Mouse (Mus musculus) small intestine, adult 2 months (tissue): Measurements from ENCODE around the gene Crisp4. TPM values are rescaled to one million over a fixed set of nuclear protein-coding genes. Genes with fewer than 3 reads are reported as not detected.

Source experiments
- H3K27ac ChIP-seq: fragments of 200-500 bp; 2 replicates; pipeline ENCODE4 v1.5.1; 2012; ENCODE audit warnings: low read depth, low read length, control low read depth, inconsistent platforms; ENCODE audit not compliant: insufficient read depth
- H3K27me3 ChIP-seq: fragments of 200-500 bp; 2 replicates; pipeline ENCODE4 v1.6.1; 2012; ENCODE audit warnings: mild to moderate bottlenecking, moderate library complexity, low read length, inconsistent platforms; ENCODE audit not compliant: control insufficient read depth, insufficient read depth
- H3K36me3 ChIP-seq: fragments of 200-500 bp; 2 replicates; pipeline ENCODE4 v1.6.1; 2012; ENCODE audit warnings: mild to moderate bottlenecking, low read length, control low read depth, inconsistent platforms; ENCODE audit not compliant: control insufficient read depth, insufficient read depth
- H3K4me1 ChIP-seq: fragments of 200-500 bp; 2 replicates; pipeline ENCODE4 v1.6.1; 2012; ENCODE audit warnings: low read length, inconsistent platforms, mixed read lengths; ENCODE audit not compliant: control insufficient read depth, insufficient read depth, insufficient read length
- H3K4me3 ChIP-seq: fragments of 200-500 bp; 2 replicates; pipeline ENCODE4 v1.5.1; 2012; ENCODE audit warnings: low read depth, mild to moderate bottlenecking, control low read depth, inconsistent platforms, low read length, moderate library complexity
- CTCF ChIP-seq: fragments of 200-500 bp; IDR thresholded peaks from 2 replicates; pipeline ENCODE4 v1.5.1; 2012; ENCODE audit warnings: low read depth, mild to moderate bottlenecking, control low read depth, inconsistent platforms, low read length, moderate library complexity, mixed read lengths; ENCODE audit not compliant: insufficient replicate concordance, insufficient read length; ENCODE audit errors: extremely low read depth
- POLR2A ChIP-seq: fragments of 200-500 bp; IDR thresholded peaks from 2 replicates; pipeline ENCODE4 v1.6.1; 2012; ENCODE audit warnings: low read depth, mild to moderate bottlenecking, control low read depth, inconsistent platforms, low read length, moderate library complexity
- WGBS: fragments of 180-500 bp; shearing (Covaris S2); methylation state at CpG from one replicate; pipeline ENCODE4 v1.1.7; 2018; 5-methylcytosine and 5-hydroxymethylcytosine counted together
- polyA plus RNA-seq: library from polyadenylated mRNA; depleted of rRNA; stranded (reverse); fragments of >200 nt; gene quantifications from 2 replicates; pipeline ENCODE4 v1.2.3, GENCODE M21; 2012; rRNA removed

The Crisp4 gene
- polyA plus RNA-seq: not detected in 2 replicates

DNA sequence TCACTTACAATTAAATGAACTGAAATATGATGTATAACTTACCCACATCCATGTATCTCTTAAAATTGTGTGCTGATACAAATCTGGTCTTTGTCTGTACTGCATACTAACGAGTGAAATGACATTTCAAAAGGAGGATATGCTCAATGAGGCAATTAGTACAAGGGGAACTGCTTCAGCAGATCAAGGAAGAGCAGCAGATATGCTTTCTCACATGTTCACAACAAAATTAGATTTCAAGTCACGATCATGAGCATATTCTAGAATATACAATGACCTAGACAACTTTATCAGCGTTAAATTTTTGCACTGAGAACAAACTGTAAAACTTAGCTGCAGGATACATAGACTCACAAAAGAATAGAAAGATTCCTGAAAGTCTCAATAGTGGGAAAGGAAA is at the start of gene Crisp4:
Crisp4 (minus strand) TSS at position 101 of the 400 bp plus-strand sequence.
- TF ChIP-seq POLR2A (no peak), CTCF (no peak)
- 60% methylated on average over 3 of the region's 3 CpGs for WGBS
- Histone ChIP-seq H3K27me3 (no peaks in the 10 kb centered on the region), H3K27ac (no peak within 1 kb of the TSS), H3K4me1 (no peaks in the 10 kb centered on the region), H3K36me3 (no peaks in the 10 kb centered on the region), H3K4me3 (no peak within 1 kb of the TSS)

DNA sequence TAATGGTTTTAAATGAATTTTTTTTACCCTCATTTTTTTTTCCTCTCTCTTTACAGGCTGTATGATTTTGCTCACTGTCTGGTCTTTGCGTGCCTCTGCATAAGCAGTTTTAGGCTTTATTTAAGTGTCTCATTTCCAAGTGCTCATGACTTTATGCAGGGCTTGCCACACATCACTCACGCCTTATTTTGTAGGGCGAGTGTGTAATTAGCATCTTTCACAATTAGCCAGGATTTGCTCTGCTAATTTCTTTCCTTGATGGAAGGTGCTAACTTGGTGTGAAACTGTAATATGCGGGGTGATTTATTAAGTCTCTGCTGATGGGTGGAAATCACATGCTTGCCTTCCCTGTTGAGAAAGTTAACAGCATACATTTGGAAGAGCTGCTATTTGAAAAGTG is 46.0 kb upstream of the Crisp4 start:
- TF ChIP-seq POLR2A (no peak), CTCF (no peak)
- no peaks in the 10 kb centered on the region for H3K4me1 ChIP-seq
- no peaks in the 10 kb centered on the region for H3K27me3 ChIP-seq
- no peak overlapping the region for H3K4me3 ChIP-seq
- 55% methylated on average over 4 of the region's 4 CpGs for WGBS
- H3K36me3 ChIP-seq: no peaks in the 10 kb centered on the region
- no peak overlapping the region for H3K27ac ChIP-seq

DNA sequence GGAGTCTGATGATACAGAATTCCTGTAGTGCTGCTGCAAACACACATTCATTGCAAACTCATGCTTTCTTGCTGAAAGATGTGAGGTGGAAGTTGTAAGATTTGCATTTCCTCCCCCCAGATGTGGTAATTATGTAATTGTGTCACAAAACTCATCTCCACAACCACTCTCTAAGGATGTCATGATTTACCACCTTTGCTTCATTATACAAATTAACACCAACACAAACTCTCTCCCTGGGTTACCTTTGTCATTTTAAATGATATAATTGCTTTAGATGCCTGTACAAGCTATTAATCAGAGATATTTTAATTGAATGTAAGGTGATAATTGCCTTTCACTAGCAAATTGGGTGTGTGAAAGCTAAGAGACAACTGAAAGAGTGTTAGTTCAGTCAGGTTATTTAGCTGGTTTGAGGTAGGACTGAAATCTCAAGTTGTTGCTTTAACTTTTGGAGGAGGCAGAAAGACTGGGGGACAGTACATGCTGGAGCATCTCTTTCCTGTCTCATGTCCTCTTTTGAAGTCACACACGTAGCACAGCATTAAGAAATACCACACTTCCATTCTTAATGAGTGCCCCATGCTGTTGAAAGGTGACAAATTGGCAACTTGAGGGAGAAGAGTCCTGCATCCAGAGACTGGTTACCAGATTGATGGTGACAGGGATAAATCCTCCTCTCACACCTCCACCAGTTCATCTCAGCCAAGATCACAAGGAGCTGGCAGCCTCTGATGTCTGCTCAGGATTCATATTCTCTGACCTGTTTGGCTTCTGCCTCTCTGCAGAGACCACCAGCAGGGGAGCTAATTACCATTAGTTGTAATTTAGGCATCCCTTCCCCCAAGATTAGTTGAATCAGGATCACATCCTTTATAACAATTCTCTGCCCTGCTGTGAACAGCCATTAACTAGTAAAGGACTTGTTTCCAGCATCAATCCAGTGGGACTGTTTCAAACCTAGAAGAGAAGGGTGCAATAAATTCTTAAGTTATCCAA is 45.3 kb upstream of the Crisp4 start:
- H3K4me1 ChIP-seq: no peaks in the 10 kb centered on the region
- no peak for TF ChIP-seq POLR2A
- no peak for TF ChIP-seq CTCF
- no peak overlapping the region for H3K27ac ChIP-seq
- no peaks in the 10 kb centered on the region for H3K27me3 ChIP-seq
- 32% methylated on average over 1 of the region's 1 CpGs for WGBS
- H3K36me3 ChIP-seq: no peaks in the 10 kb centered on the region
- no peak overlapping the region for H3K4me3 ChIP-seq

DNA sequence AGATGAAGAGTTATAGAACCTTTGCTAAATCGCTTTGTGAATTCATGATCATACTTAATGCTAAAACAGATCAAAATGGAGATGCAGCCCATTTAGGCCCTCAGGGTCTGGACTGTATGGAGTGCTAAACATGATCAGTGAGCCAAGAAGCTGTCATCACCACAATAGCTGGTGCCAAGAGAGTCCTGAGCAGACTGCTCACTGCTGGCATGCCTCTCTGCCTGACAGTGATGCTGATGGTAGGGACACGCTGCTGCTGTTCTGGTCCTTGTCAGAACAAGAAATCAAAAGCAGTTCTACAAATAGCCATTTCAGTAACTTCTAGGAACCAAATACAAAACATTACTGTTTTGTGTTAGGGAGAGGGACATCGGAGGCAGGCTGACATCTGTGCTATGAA is 35.5 kb upstream of the Crisp4 start:
- 84% methylated on average over 3 of the region's 3 CpGs for WGBS
- H3K4me1 ChIP-seq: no peaks in the 10 kb centered on the region

DNA sequence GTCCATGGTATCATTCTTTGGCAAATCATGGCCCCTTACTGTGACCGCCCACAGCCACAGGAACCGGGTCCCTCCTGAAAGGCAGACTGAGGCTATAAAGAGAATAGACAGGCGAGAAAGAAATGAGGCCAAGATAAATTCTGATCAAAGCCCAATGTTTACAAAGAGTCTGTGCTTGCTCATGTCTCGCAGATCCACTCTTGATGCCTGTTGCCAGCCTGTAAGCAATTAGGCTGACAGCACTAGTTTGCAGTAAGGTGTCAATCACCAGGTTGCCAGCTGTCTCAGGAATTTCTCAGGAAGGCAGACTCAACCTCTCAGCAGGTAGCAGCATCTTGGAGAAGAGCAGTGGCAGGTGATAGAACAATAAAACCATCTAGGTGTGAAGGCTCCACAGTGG is 24.9 kb upstream of the Crisp4 start:
- no peak for TF ChIP-seq POLR2A
- no peak for TF ChIP-seq CTCF
- Histone ChIP-seq H3K36me3 (no peaks in the 10 kb centered on the region), H3K27me3 (no peaks in the 10 kb centered on the region), H3K4me3 (no peak overlapping the region), H3K4me1 (no peaks in the 10 kb centered on the region), H3K27ac (no peak overlapping the region)
- 67% methylated on average over 4 of the region's 4 CpGs for WGBS

More for the DNA sequence above, 35.5 kb upstream of the Crisp4 start:
- Histone ChIP-seq H3K4me3 (no peak overlapping the region), H3K27me3 (no peaks in the 10 kb centered on the region), H3K27ac (no peak overlapping the region), H3K36me3 (no peaks in the 10 kb centered on the region)
- no peak for TF ChIP-seq CTCF
- no peak for TF ChIP-seq POLR2A

DNA sequence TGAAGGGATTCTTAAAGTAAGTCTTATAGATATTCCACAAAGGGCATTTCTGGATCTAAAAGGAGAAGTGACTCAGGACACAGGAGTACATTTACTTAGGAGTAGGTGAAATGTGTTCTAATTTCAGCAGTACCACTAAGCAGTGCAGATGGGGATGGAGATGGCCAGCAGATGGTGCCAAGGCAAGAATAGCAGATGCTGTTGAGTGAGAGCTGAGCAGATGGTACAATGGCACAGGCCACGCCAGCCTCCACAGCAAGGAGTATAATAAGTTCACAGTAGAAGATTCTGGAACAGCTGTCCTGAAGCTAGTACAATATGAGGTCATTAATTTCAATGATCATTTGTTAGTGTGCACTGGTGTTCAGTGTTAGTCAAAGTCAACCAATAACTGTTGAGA is 22.6 kb upstream of the Crisp4 start:
- Histone ChIP-seq H3K4me3 (no peak overlapping the region), H3K27me3 (no peaks in the 10 kb centered on the region), H3K36me3 (no peaks in the 10 kb centered on the region), H3K27ac (no peak overlapping the region), H3K4me1 (no peaks in the 10 kb centered on the region)
- no peak for TF ChIP-seq CTCF
- TF ChIP-seq POLR2A: no peak
- WGBS: 67% methylated on average over 1 of the region's 1 CpGs

DNA sequence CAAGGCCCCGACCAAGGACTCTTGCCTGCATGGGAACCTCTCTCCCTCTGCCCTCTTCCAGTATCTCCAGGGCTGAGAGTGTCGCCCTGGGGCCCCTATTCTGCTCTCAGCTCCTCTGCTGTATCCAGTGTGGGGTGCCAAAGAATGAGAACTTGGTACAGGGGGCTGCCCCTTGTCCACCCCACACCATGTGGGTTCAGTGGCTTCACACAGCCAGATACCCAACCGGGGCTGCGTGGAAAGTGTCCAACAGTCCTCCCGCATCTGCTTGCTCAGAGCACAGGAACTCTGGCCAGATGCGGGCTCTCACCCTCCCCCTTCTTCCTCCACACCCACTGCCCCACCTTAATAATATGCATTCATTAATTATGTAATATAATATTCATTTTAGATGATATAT is 13.4 kb upstream of the Crisp4 start:
- H3K27ac ChIP-seq: no peak overlapping the region
- WGBS: 76% methylated on average over 6 of the region's 6 CpGs
- H3K27me3 ChIP-seq: no peaks in the 10 kb centered on the region
- no peak overlapping the region for H3K4me3 ChIP-seq
- no peaks in the 10 kb centered on the region for H3K36me3 ChIP-seq
- no peak for TF ChIP-seq POLR2A
- no peak for TF ChIP-seq CTCF
- H3K4me1 ChIP-seq: no peaks in the 10 kb centered on the region

DNA sequence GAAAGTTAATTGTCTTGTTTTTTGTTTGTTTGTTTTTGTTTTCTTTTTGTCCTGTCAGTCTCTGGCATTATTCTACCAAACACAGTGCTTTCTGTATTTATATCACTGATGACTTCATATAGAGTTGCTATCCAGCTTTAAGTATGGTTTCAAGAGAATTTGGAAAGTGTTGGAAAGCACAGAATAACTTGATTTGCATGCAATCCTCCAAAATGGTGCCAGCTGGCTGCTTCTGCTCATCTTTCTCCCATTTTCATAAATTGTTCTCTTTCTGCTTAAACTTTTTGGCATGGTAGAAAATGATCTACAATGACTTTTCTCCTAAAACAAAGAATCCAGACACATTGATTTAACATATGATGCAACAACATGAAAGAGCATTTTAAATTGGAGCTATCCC is 2.5 kb upstream of the Crisp4 start:
- Histone ChIP-seq H3K27me3 (no peaks in the 10 kb centered on the region), H3K4me3 (no peak overlapping the region), H3K36me3 (no peaks in the 10 kb centered on the region), H3K27ac (no peak overlapping the region), H3K4me1 (no peaks in the 10 kb centered on the region)
- TF ChIP-seq POLR2A (no peak), CTCF (no peak)
